Mouse (Mus musculus): ENCODE data around the gene Stim2. TPM values are rescaled to one million over a fixed set of nuclear protein-coding genes. Genes with fewer than 3 reads are reported as not detected.

The Stim2 gene
- polyA plus RNA-seq, 1 experiment from 2014 or later = 20.3 TPM

- Histone ChIP-seq H3K27me3 (replicated peaks; ENCODE audit: insufficient read depth, low read length) (no peaks in the 10 kb centered on the region), H3K4me1 (ENCODE audit: insufficient read depth, low read depth, low read length) (0 out of 2 replicates have a peak, but pooled peaks cover 3% of the 10 kb centered on the region)
- WGBS = 24% methylated on average over 7 of the region's 7 CpGs
Observed at GRCm38 (mm10) chr5:53970178-53970577, 28.1 kb upstream of the Stim2 start.

DNA sequence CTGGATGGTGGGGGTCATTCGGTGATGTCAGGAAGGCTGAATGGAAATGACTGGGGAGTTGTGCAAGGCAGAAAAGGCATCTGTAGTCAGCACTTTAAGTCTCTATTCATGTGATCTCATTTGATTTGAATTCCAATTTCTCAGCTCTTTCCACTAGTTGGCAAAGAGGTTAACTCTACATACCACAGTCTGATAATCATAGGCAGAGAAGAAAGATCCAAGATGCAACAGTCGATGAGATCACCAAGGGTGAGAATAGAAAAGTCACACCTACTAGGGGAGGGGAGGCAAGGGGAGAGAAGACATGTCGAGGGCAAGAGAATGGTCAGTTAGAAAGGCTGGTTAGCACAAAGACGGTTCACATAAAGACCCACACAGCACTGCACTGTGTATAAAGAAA, 27.1 kb upstream of the Stim2 start:
- H3K4me3 ChIP-seq (ENCODE audit: low read depth, low read length) = no peak overlapping the region
- DNase-seq (ENCODE audit: low spot score) (peak; percentile 39), ATAC-seq (no peak)
- H3K9me3 ChIP-seq (ENCODE audit: low read length) = no peaks in the 10 kb centered on the region
- H3K4me1 ChIP-seq (ENCODE audit: insufficient read depth, low read depth, low read length) = 0 out of 2 replicates have a peak, but pooled peaks cover 3% of the 10 kb centered on the region
- no peak overlapping the region for H3K27ac ChIP-seq (ENCODE audit: low read length)
- no peaks in the 10 kb centered on the region for H3K27me3 ChIP-seq (replicated peaks; ENCODE audit: insufficient read depth, low read length)
- H3K9ac ChIP-seq (replicated peaks; ENCODE audit: low read depth) = no peak overlapping the region
- WGBS = 76% methylated on average over 4 of the region's 4 CpGs
- no peak for TF ChIP-seq EP300 (IDR thresholded peaks at IDR 0.05)
- TF ChIP-seq CTCF (IDR thresholded peaks at IDR 0.05) = no peak
- no peaks in the 10 kb centered on the region for H3K36me3 ChIP-seq (ENCODE audit: insufficient read depth, low read length)
- H3K4me2 ChIP-seq (replicated peaks; ENCODE audit: low read depth, low read length) = no peak overlapping the region

More at GRCm38 (mm10) chr5:53970178-53970577, 28.1 kb upstream of the Stim2 start:
- TF ChIP-seq CTCF (IDR thresholded peaks at IDR 0.05) (no peak), EP300 (IDR thresholded peaks at IDR 0.05) (peak; percentile 70; the same call in 1 of the 2 replicates)
- no peak overlapping the region for H3K27ac ChIP-seq (ENCODE audit: low read length)
- ATAC-seq = peak; percentile 83
- no peak overlapping the region for H3K9ac ChIP-seq (replicated peaks; ENCODE audit: low read depth)
- no peak overlapping the region for H3K4me2 ChIP-seq (replicated peaks; ENCODE audit: low read depth, low read length)
- no peaks in the 10 kb centered on the region for H3K36me3 ChIP-seq (ENCODE audit: insufficient read depth, low read length)
- H3K4me3 ChIP-seq (ENCODE audit: low read depth, low read length) = no peak overlapping the region
- peak; percentile 66 for DNase-seq (ENCODE audit: low spot score)
- no peaks in the 10 kb centered on the region for H3K9me3 ChIP-seq (ENCODE audit: low read length)

DNA sequence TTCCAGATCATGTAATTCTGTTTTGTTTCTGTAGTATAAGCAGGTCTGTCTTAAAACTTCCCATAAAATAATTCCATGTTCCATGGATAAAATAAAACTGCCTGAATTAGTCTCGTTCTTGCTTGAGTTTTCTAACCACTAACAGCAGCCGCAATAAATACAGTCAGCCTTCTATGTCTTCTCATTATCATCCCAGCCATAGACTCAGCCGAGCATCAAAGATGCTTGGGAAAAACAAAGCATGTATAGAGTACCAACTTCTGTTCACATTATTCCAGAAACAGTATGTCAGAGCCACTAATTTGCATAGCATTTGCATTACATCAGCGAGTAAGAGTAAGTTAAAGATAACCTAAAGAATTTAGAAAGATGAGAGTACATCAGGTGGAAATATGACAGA, 25.4 kb upstream of the Stim2 start:
- WGBS = 94% methylated on average over 4 of the region's 4 CpGs
- ATAC-seq (no peak), DNase-seq (ENCODE audit: low spot score) (no peak)
- H3K27ac ChIP-seq (ENCODE audit: low read length) = no peak overlapping the region
- 0 out of 2 replicates have a peak, but pooled peaks cover 3% of the 10 kb centered on the region for H3K4me1 ChIP-seq (ENCODE audit: insufficient read depth, low read depth, low read length)
- H3K36me3 ChIP-seq (ENCODE audit: insufficient read depth, low read length) = no peaks in the 10 kb centered on the region
- no peak overlapping the region for H3K4me2 ChIP-seq (replicated peaks; ENCODE audit: low read depth, low read length)
- TF ChIP-seq CTCF (IDR thresholded peaks at IDR 0.05) = no peak
- no peak for TF ChIP-seq EP300 (IDR thresholded peaks at IDR 0.05)
- H3K27me3 ChIP-seq (replicated peaks; ENCODE audit: insufficient read depth, low read length) = no peaks in the 10 kb centered on the region
- no peak overlapping the region for H3K4me3 ChIP-seq (ENCODE audit: low read depth, low read length)
- no peaks in the 10 kb centered on the region for H3K9me3 ChIP-seq (ENCODE audit: low read length)
- H3K9ac ChIP-seq (replicated peaks; ENCODE audit: low read depth) = no peak overlapping the region

- DNase-seq (ENCODE audit: low spot score) (no peak), ATAC-seq (no peak)
- no peaks in the 10 kb centered on the region for H3K27me3 ChIP-seq (replicated peaks; ENCODE audit: insufficient read depth, low read length)
- H3K9me3 ChIP-seq (ENCODE audit: low read length) = no peaks in the 10 kb centered on the region
- TF ChIP-seq EP300 (IDR thresholded peaks at IDR 0.05) = no peak
- no peak for TF ChIP-seq CTCF (IDR thresholded peaks at IDR 0.05)
- H3K4me1 ChIP-seq (ENCODE audit: insufficient read depth, low read depth, low read length) = no peaks in the 10 kb centered on the region
- H3K4me2 ChIP-seq (replicated peaks; ENCODE audit: low read depth, low read length) = no peak overlapping the region
- no peak overlapping the region for H3K4me3 ChIP-seq (ENCODE audit: low read depth, low read length)
- H3K9ac ChIP-seq (replicated peaks; ENCODE audit: low read depth) = no peak overlapping the region
- no peak overlapping the region for H3K27ac ChIP-seq (ENCODE audit: low read length)
- no peaks in the 10 kb centered on the region for H3K36me3 ChIP-seq (ENCODE audit: insufficient read depth, low read length)
- 79% methylated on average over 16 of the region's 16 CpGs for WGBS
Observed at GRCm38 (mm10) chr5:53976497-53976896, 21.8 kb upstream of the Stim2 start.

DNA sequence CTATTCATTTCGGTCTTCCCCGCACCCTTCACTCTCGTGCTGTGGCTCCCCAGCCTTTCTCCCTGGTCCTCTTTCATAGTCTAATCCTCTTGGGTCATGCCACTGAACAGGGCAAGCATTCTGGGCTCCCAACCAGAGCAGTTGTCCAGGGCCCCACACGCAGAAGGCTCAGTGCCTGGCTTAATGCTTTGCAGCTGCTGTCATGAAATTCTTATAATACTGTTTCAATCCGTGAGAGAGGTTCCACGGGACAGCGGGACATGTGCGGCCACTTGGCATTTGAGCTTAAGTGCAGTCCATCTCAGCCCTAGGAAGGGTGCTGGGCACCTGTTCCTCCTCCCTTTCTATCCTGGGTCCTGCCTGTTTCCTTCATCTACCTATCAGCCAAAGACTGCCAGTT, 21.2 kb upstream of the Stim2 start:
- 92% methylated on average over 8 of the region's 8 CpGs for WGBS
- H3K36me3 ChIP-seq (ENCODE audit: insufficient read depth, low read length) = no peaks in the 10 kb centered on the region
- no peak for TF ChIP-seq CTCF (IDR thresholded peaks at IDR 0.05)
- no peak for TF ChIP-seq EP300 (IDR thresholded peaks at IDR 0.05)
- H3K4me1 ChIP-seq (ENCODE audit: insufficient read depth, low read depth, low read length) = no peaks in the 10 kb centered on the region
- H3K9me3 ChIP-seq (ENCODE audit: low read length) = no peaks in the 10 kb centered on the region
- DNase-seq (ENCODE audit: low spot score) = no peak
- H3K27ac ChIP-seq (ENCODE audit: low read length) = no peak overlapping the region
- no peak overlapping the region for H3K4me2 ChIP-seq (replicated peaks; ENCODE audit: low read depth, low read length)
- no peak for ATAC-seq
- H3K9ac ChIP-seq (replicated peaks; ENCODE audit: low read depth) = no peak overlapping the region
- H3K27me3 ChIP-seq (replicated peaks; ENCODE audit: insufficient read depth, low read length) = no peaks in the 10 kb centered on the region
- no peak overlapping the region for H3K4me3 ChIP-seq (ENCODE audit: low read depth, low read length)

- DNase-seq (ENCODE audit: low spot score) (no peak), ATAC-seq (no peak)
- Histone ChIP-seq H3K9ac (replicated peaks; ENCODE audit: low read depth) (no peak overlapping the region), H3K36me3 (ENCODE audit: insufficient read depth, low read length) (no peaks in the 10 kb centered on the region), H3K4me1 (ENCODE audit: insufficient read depth, low read depth, low read length) (no peaks in the 10 kb centered on the region), H3K4me2 (replicated peaks; ENCODE audit: low read depth, low read length) (no peak overlapping the region), H3K27me3 (replicated peaks; ENCODE audit: insufficient read depth, low read length) (no peaks in the 10 kb centered on the region), H3K4me3 (ENCODE audit: low read depth, low read length) (no peak overlapping the region), H3K27ac (ENCODE audit: low read length) (no peak overlapping the region), H3K9me3 (ENCODE audit: low read length) (no peaks in the 10 kb centered on the region)
- 90% methylated on average over 4 of the region's 4 CpGs for WGBS
- TF ChIP-seq EP300 (IDR thresholded peaks at IDR 0.05) = no peak
- no peak for TF ChIP-seq CTCF (IDR thresholded peaks at IDR 0.05)
Observed at GRCm38 (mm10) chr5:53983358-53983757, 14.9 kb upstream of the Stim2 start.

DNA sequence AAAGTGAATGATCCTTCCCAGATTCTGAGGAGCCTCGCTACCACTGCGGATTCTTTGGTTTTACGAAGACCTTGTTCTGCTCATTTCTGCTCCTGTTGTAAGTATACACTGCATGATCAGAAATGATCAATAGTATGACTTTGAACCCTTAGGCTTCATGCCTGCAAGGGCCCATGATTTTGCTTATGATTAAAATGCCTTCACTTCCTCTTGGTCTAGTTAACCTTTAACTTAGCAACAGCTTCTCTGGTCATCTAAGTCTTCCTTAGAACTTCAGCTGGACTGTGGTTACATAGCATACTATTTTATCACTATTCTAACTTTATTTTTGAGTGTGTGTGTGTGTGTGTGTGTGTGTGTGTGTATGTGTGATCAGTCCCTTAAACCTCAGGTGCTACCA, 12.7 kb upstream of the Stim2 start:
- Histone ChIP-seq H3K27ac (ENCODE audit: low read length) (no peak overlapping the region), H3K4me2 (replicated peaks; ENCODE audit: low read depth, low read length) (no peak overlapping the region), H3K4me3 (ENCODE audit: low read depth, low read length) (no peak overlapping the region), H3K9ac (replicated peaks; ENCODE audit: low read depth) (no peak overlapping the region), H3K4me1 (ENCODE audit: insufficient read depth, low read depth, low read length) (no peaks in the 10 kb centered on the region), H3K27me3 (replicated peaks; ENCODE audit: insufficient read depth, low read length) (no peaks in the 10 kb centered on the region), H3K36me3 (ENCODE audit: insufficient read depth, low read length) (no peaks in the 10 kb centered on the region), H3K9me3 (ENCODE audit: low read length) (no peaks in the 10 kb centered on the region)
- no peak for DNase-seq (ENCODE audit: low spot score)
- 91% methylated on average over 3 of the region's 3 CpGs for WGBS
- ATAC-seq = no peak
- no peak for TF ChIP-seq CTCF (IDR thresholded peaks at IDR 0.05)

Data from lung, postnatal 0 days (tissue).